Mouse (Mus musculus) embryonic stem cell, embryonic (primary cell): ENCODE data around the gene Zbtb24.

Source experiments
- CTCF ChIA-PET, 4 experiments: fragments of 300-600 bp in 2 of 4; fragments of 350-600 bp in 2 of 4; sonication (Branson Sonifier 250); formaldehyde crosslinking; loops; one replicate each; lab custom pipeline; 2022; ENCODE audit warnings: inconsistent platforms in 2 of 4; lab: Charles Lee
- POLR2A ChIA-PET, 4 experiments: fragments of 300-600 bp in 2 of 4; fragments of 350-600 bp in 2 of 4; sonication (Branson Sonifier 250); formaldehyde crosslinking; loops; one replicate each; lab custom pipeline; 2022; ENCODE audit warnings: antibody characterized with exemption in 4 of 4, inconsistent platforms in 1 of 4; lab: Charles Lee

Gene Zbtb24

GRCm38 (mm10) chr10:41451656-41452055, 1.5 kb downstream of the Zbtb24 start:
- POLR2A ChIA-PET: interaction anchor here in 3 of 4 experiments (0.8 to 10.1 kb wide), 17 partner anchors 9 to 71 kb away, joined by 3 to 134 read pairs (median 31); partner anchors contain the start of genes Cd164 (in 2 of the 3) and Mical1 (in 2 of the 3)
- CTCF ChIA-PET: interaction anchor here in 1 of 4 experiments (3.7 kb wide), 1 partner anchor 17 kb away, joined by 28 read pairs; no protein-coding TSS in a partner anchor

DNA sequence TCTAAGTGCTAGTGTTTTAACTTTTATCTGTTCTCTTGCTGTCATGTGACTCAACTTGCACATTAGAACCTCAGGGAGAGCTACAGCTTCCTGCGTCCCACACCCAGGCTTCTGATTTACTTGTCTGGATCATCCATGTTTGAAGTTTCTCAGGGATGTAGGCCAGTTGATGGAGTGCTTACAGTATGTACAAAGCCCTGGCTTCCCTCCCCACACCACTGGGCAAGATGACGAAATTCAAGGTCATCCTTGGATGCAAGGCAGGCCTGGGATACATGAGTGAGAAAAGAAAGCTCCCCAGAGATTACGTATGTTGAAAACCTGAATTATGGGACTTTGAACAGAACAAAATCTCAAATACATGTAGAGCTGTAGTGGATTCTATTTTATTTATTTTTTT, 2.6 kb downstream of the Zbtb24 start:
- POLR2A ChIA-PET: interaction anchor here in 3 of 4 experiments (0.8 to 13.5 kb wide), 17 partner anchors 8 to 150 kb away, joined by 3 to 159 read pairs (median 7); partner anchors contain the start of genes Cd164 (in 2 of the 3), Mical1 (in 2 of the 3) and Fig4 (in 1 of the 3)

DNA sequence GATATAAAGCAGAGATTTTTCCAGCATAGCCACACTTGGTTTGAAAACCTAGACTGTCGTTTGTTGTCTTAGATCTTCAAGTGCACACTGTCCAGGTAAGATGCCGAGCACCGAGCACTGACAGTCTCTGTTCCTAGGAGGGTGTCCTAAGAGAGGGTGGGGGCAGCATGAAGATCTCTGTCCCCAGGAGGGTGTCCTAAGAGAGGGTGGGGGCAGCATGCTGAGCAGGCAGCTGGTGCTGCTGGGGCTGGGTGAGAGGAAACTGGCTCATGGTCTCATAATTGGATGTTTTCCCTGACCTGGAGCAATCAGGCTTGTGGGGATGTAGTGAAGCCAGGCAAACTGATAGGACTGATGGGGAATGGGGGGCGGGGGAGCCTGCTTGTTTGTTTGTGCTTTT, 9.8 kb downstream of the Zbtb24 start:
- ChIA-PET POLR2A (interaction anchor here in 3 of 4 experiments (0.7 to 13.5 kb wide), 11 partner anchors 9 to 41 kb away, joined by 3 to 159 read pairs (median 12); partner anchors contain the start of genes Zbtb24 (in 3 of the 3), Mical1 (in 2 of the 3), Ppil6 (in 1 of the 3) and Smpd2 (in 1 of the 3)), CTCF (interaction anchor here in 2 of 4 experiments (0.6 to 1.1 kb wide), 3 partner anchors 22 to 156 kb away, joined by 3 read pairs; partner anchors contain the start of gene Ak9 (in 1 of the 2))

More for the DNA sequence above, 2.6 kb downstream of the Zbtb24 start:
- CTCF ChIA-PET: interaction anchor here in 1 of 4 experiments (0.7 kb wide), 1 partner anchor 29 kb away, joined by 3 read pairs; no protein-coding TSS in a partner anchor

- CTCF ChIA-PET: interaction anchor here in 2 of 4 experiments (0.5 to 1.0 kb wide), 2 partner anchors 21 to 25 kb away, joined by 3 read pairs; no protein-coding TSS in a partner anchor
- POLR2A ChIA-PET: interaction anchor here in 3 of 4 experiments (0.7 to 13.5 kb wide), 12 partner anchors 9 to 29 kb away, joined by 3 to 159 read pairs (median 11); partner anchors contain the start of genes Zbtb24 (in 3 of the 3), Mical1 (in 2 of the 3), Ppil6 (in 1 of the 3) and Smpd2 (in 1 of the 3)
Observed at GRCm38 (mm10) chr10:41460501-41460900, 10.3 kb downstream of the Zbtb24 start.

DNA sequence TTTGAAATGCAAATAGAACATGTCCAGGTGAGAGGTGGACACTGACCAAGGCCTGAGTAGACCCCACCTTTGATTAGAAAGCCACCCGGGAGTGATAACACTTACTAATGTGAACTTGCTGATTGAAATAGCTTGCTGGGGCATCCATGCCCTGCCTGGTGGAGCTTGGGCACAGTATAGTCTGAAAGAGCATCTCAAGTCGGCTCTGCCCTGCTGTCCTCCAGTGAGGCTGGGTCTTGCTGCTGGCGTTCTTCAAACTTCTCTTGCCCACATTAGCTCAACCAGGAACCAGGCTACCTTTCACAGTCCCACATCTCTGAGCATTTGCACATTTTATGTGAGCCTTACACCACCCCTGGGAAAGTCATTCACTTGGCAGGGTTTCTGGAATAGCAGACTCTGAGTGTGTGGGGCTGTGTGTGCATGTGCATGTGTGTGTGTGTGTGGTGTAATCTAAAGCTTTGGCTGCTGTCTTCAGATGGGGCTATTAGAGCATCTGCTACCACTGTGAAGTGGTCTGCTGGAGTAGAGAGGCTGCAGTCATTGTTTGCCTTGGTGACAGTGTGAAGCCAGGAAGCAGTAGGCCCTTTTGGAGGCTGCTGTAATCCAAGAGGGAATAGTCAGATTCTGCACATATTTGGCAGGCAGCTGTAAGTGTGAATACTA, 11.0 kb downstream of the Zbtb24 start:
- CTCF ChIA-PET: interaction anchor here in 2 of 4 experiments (0.5 to 1.0 kb wide), 3 partner anchors 10 to 26 kb away, joined by 3 to 4 read pairs (median 3); no protein-coding TSS in a partner anchor
- POLR2A ChIA-PET: interaction anchor here (0.7 to 13.5 kb wide), 17 partner anchors 7 to 45 kb away, joined by 3 to 159 read pairs (median 9); partner anchors contain the start of genes Zbtb24 (in 4 of the 4), Mical1 (in 2 of the 4), Ppil6 (in 1 of the 4) and Smpd2 (in 1 of the 4)

GRCm38 (mm10) chr10:41464401-41464955, 14.3 kb downstream of the Zbtb24 start:
- ChIA-PET POLR2A (interaction anchor here in 3 of 4 experiments (0.6 to 13.5 kb wide), 21 partner anchors 9 to 1206 kb away, joined by 3 to 159 read pairs (median 5); partner anchors contain the start of genes Zbtb24 (in 3 of the 3), Cd164 (in 2 of the 3), Mical1 (in 2 of the 3) and Ppil6 (in 1 of the 3)), CTCF (interaction anchor here in 1 of 4 experiments (1.1 kb wide), 1 partner anchor 41 kb away, joined by 4 read pairs; no protein-coding TSS in a partner anchor)

DNA sequence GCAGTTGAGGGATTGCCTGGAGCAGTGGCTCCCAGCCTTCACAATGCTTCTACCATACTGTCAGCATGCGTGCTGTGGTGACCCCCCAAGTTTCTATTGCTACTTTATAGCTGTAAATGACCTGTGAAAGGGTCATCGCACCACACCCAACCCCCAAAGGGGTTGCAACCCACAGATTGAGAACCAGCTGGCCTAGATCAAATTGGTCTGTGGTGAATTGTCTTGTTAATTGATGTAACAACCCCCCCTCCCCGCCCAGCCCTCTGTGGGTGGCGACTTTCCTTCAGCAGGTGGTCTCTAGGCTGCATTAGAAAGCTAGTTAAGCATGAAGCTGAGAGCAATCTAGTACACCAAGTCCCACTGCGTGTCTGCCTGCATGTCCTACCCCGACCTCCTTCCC, 17.1 kb downstream of the Zbtb24 start:
- CTCF ChIA-PET: interaction anchor here (0.6 to 1.6 kb wide), 11 partner anchors 9 to 612 kb away, joined by 3 to 9 read pairs (median 4); partner anchors contain the start of gene Mical1 (in 1 of the 4)
- POLR2A ChIA-PET: interaction anchor here (0.5 to 2.6 kb wide), 71 partner anchors 8 to 1731 kb away, joined by 3 to 70 read pairs (median 5); partner anchors contain the start of genes Zbtb24 (in 4 of the 4), Cd164 (in 3 of the 4), Mical1 (in 3 of the 4) and Ppil6 (in 3 of the 4)

DNA sequence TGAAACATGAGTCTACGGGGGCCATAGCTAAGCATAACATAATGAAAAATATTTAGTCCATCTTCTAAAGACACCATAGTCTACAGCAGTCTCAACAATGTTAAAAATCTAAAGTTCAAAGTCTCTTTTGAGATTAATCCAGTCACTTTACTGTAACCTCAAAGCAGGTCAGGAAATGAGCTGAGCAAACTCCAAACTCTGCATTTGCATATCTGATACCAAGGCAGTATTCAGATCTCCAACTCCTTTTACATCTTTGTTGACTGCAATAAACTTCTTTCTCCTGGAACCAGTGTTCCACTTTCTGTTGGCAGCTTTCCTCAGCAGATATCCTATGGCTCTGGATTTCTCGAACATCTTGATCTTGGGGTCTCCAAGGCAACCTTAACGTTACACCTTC, 20.5 kb downstream of the Zbtb24 start:
- CTCF ChIA-PET: interaction anchor here in 1 of 4 experiments (1.3 kb wide), 1 partner anchor 167 kb away, joined by 3 read pairs; the partner anchor contains the start of gene Ak9
- POLR2A ChIA-PET: interaction anchor here in 2 of 4 experiments (0.6 to 15.8 kb wide), 15 partner anchors 10 to 279 kb away, joined by 3 to 159 read pairs (median 6); partner anchors contain the start of genes Cd164 (in 2 of the 2), Zbtb24 (in 2 of the 2), Ppil6 (in 1 of the 2) and Smpd2 (in 1 of the 2)

- POLR2A ChIA-PET: interaction anchor here in 3 of 4 experiments (0.9 to 15.8 kb wide), 20 partner anchors 9 to 47 kb away, joined by 3 to 159 read pairs (median 5); partner anchors contain the start of genes Zbtb24 (in 3 of the 3), Cd164 (in 1 of the 3), Ppil6 (in 1 of the 3) and Smpd2 (in 1 of the 3)
- CTCF ChIA-PET: no interaction called here
Observed at GRCm38 (mm10) chr10:41472534-41472933, 22.4 kb downstream of the Zbtb24 start.

DNA sequence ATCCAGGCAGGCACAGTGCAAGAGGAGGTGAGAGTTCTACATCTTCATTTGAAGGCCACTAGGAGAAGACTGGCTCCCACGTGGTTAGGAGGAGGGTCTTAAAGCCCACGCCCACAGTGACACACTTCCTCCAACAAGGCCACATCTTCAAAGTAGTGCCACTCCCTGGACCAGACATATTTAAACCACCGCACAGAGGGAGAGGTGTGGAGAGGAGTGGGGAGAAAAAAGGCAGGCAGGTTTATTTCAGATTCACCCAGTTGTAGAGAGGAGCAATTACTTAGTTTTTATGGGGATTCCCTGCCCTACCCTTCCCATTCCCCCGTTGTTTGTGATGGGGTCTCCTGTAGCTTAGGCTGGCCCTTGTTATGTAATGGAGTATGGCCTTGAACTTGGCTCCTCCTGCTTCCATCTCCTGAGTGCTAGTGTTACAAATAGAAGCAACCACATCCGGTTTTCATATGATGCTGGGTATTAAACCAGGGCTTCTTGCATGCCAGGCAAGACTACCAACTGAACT, 22.8 kb downstream of the Zbtb24 start:
- ChIA-PET CTCF (no interaction called here), POLR2A (interaction anchor here in 3 of 4 experiments (0.6 to 15.8 kb wide), 20 partner anchors 8 to 237 kb away, joined by 3 to 159 read pairs (median 4); partner anchors contain the start of genes Zbtb24 (in 3 of the 3), Ppil6 (in 2 of the 3), Smpd2 (in 2 of the 3) and Cd164 (in 1 of the 3))

DNA sequence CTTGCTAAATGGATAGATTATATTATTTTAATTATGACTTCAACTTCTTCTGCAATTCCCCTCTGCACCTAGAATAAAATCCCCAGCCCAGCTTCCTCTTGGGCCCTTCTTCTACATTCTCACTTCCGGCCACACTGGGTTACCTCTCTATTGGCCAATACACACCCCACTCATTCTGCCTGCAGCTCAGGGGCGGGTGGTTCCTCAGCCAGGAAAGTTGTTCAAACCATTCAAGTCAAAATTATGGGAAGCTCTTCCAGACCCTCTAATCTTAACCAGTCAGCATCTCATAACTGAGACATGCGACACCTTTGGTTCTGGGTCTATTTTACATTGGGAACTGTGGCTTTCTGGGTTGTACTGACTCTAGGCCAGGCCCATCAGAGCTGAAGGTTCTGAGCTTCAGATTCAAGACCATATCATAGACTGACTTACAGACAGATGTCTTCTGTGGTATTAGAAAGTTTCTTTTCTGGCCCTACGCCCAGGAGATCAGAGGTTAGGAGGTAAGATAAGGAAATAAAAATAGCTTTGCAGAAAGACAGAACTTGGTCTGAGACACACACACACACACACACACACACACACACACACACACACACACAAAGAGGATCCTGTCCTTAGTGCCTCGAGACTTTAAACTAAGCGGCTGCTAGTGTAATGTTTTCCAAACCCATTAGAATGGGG, 23.7 kb downstream of the Zbtb24 start:
- POLR2A ChIA-PET: interaction anchor here in 3 of 4 experiments (0.6 to 15.8 kb wide), 18 partner anchors 8 to 236 kb away, joined by 3 to 159 read pairs (median 4); partner anchors contain the start of genes Zbtb24 (in 3 of the 3), Cd164 (in 2 of the 3), Ppil6 (in 1 of the 3) and Smpd2 (in 1 of the 3)

DNA sequence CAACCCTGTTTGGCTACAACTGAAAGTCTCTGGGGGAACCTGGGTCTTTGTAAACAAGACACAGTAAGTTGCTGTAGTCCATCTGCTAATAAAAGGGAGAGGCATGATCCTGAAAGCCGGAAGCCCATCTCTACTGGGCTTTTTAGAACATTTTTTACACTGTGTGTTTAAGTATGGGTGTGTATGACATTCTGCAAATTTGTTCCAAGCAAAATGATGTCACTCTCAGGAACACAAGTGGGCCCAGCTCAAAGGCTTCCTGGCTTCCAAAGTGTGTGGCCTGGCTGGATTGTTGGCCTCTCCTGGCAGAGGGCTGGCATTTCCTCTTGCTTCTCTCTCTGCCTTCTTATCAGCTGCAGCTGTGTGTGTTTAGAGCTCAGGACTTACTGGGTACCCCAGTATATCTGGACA, 24.8 kb downstream of the Zbtb24 start:
- POLR2A ChIA-PET: interaction anchor here in 3 of 4 experiments (0.7 to 15.8 kb wide), 11 partner anchors 8 to 291 kb away, joined by 3 to 159 read pairs (median 12); partner anchors contain the start of genes Zbtb24 (in 2 of the 3), Cd164 (in 1 of the 3), Ppil6 (in 1 of the 3) and Smpd2 (in 1 of the 3)

More for the DNA sequence above, 23.7 kb downstream of the Zbtb24 start:
- CTCF ChIA-PET: interaction anchor here in 1 of 4 experiments (0.6 kb wide), 1 partner anchor 203 kb away, joined by 3 read pairs; no protein-coding TSS in a partner anchor

GRCm38 (mm10) chr10:41476171-41477017, 26.2 kb downstream of the Zbtb24 start, which contains the start of gene Mical1:
Gene Mical1, plus strand, starts transcription at chr10:41476314.
- ChIA-PET POLR2A (interaction anchor here in 3 of 4 experiments (0.5 to 15.8 kb wide), 24 partner anchors 9 to 1218 kb away, joined by 3 to 159 read pairs (median 10); partner anchors contain the start of genes Zbtb24 (in 3 of the 3), Cd164 (in 2 of the 3), Ppil6 (in 2 of the 3) and Smpd2 (in 2 of the 3)), CTCF (interaction anchor here in 2 of 4 experiments (0.6 to 1.7 kb wide), 4 partner anchors 9 to 172 kb away, joined by 3 to 8 read pairs (median 4); partner anchors contain the start of gene Ak9 (in 1 of the 2))

More for the DNA sequence above, 24.8 kb downstream of the Zbtb24 start:
- CTCF ChIA-PET: interaction anchor here in 2 of 4 experiments (0.7 to 1.4 kb wide), 2 partner anchors 40 to 205 kb away, joined by 3 read pairs; no protein-coding TSS in a partner anchor

- ChIA-PET CTCF (interaction anchor here in 1 of 4 experiments (1.2 to 1.7 kb wide), 2 partner anchors 9 to 29 kb away, joined by 4 to 8 read pairs; no protein-coding TSS in a partner anchor), POLR2A (interaction anchor here in 3 of 4 experiments (0.5 to 15.8 kb wide), 21 partner anchors 9 to 1218 kb away, joined by 4 to 159 read pairs (median 12); partner anchors contain the start of genes Cd164 (in 2 of the 3), Zbtb24 (in 2 of the 3), Ppil6 (in 1 of the 3) and Smpd2 (in 1 of the 3))
Observed at GRCm38 (mm10) chr10:41477018-41477277, 26.8 kb downstream of the Zbtb24 start.
